Mouse (Mus musculus) neural tube, embryonic 12.5 days (tissue): ENCODE results near the gene Gipc3. TPM values are rescaled to one million over a fixed set of nuclear protein-coding genes. Genes with fewer than 3 reads are reported as not detected.

Experiments used
- ATAC-seq: fragments of 200-750 bp; cut with Nextera tagmentation; 2 replicates; pipeline ENCODE4 v1.8.0; 2017; ENCODE audit warnings: low read depth, mild to moderate bottlenecking, moderate TSS enrichment, moderate library complexity; ENCODE audit not compliant: low FRiP score
- H3K27ac ChIP-seq: fragments of 300-500 bp; sonication (generic); 2 replicates; pipeline ENCODE4 v1.5.1; 2016
- H3K27me3 ChIP-seq: fragments of 300-500 bp; sonication (generic); replicated peaks from 2 replicates; pipeline ENCODE4 v1.6.1; 2016; ENCODE audit warnings: mild to moderate bottlenecking
- H3K36me3 ChIP-seq: fragments of 300-500 bp; sonication (generic); 2 replicates; pipeline ENCODE4 v1.6.1; 2016; ENCODE audit warnings: mild to moderate bottlenecking
- H3K4me1 ChIP-seq: fragments of 300-500 bp; sonication (generic); 2 replicates; pipeline ENCODE4 v1.6.1; 2016
- H3K4me2 ChIP-seq: fragments of 300-500 bp; sonication (generic); replicated peaks from 2 replicates; pipeline ENCODE4 v1.6.1; 2016; ENCODE audit warnings: mild to moderate bottlenecking
- H3K4me3 ChIP-seq: fragments of 300-500 bp; sonication (generic); 2 replicates; pipeline ENCODE4 v1.5.1; 2016
- H3K9ac ChIP-seq: fragments of 300-500 bp; sonication (generic); 2 replicates; pipeline ENCODE4 v1.6.1; 2016; ENCODE audit warnings: mild to moderate bottlenecking
- H3K9me3 ChIP-seq: fragments of 300-500 bp; sonication (generic); 2 replicates; pipeline ENCODE4 v1.6.1; 2016; ENCODE audit warnings: mild to moderate bottlenecking
- WGBS: fragments of 180-500 bp; shearing (Covaris S2); methylation state at CpG from one replicate; pipeline ENCODE4 v1.1.7; 2016; 5-methylcytosine and 5-hydroxymethylcytosine counted together
- microRNA-seq: library from miRNA; unstranded; fragments of <30 nt; microRNA quantifications from one replicate; pipeline ENCODE4, GENCODE M21; 2017
- polyA plus RNA-seq: library from polyadenylated mRNA; unstranded; fragments of >200 nt; fragmentation: Nextera tagmentation; extraction: Ambion mirVana; gene quantifications from 2 replicates; pipeline ENCODE4 v1.2.1, GENCODE M21; 2016

Gene Gipc3
- polyA plus RNA-seq, 1 experiment from 2014 or later, result not detected

GRCm38 (mm10) chr10:81291511-81292104, 51.5 kb downstream of the Gipc3 start, which contains the start of gene Tjp3:
Gene Tjp3, minus strand, starts transcription at chr10:81291581.
- Histone ChIP-seq H3K27me3 (peaks cover 18% of the 10 kb centered on the region), H3K4me3 (no peak within 1 kb of the TSS), H3K4me2 (peak within 1 kb of the TSS; percentile 5; the same call in 1 of the 2 replicates), H3K9me3 (no peaks in the 10 kb centered on the region), H3K4me1 (peaks cover 26% of the 10 kb centered on the region), H3K36me3 (peaks cover 3% of the 10 kb centered on the region; the same call in 1 of the 2 replicates), H3K9ac (no peak within 1 kb of the TSS), H3K27ac (no peak within 1 kb of the TSS)
- 76% methylated on average over 9 of the region's 9 CpGs for WGBS
- no peak for ATAC-seq

DNA sequence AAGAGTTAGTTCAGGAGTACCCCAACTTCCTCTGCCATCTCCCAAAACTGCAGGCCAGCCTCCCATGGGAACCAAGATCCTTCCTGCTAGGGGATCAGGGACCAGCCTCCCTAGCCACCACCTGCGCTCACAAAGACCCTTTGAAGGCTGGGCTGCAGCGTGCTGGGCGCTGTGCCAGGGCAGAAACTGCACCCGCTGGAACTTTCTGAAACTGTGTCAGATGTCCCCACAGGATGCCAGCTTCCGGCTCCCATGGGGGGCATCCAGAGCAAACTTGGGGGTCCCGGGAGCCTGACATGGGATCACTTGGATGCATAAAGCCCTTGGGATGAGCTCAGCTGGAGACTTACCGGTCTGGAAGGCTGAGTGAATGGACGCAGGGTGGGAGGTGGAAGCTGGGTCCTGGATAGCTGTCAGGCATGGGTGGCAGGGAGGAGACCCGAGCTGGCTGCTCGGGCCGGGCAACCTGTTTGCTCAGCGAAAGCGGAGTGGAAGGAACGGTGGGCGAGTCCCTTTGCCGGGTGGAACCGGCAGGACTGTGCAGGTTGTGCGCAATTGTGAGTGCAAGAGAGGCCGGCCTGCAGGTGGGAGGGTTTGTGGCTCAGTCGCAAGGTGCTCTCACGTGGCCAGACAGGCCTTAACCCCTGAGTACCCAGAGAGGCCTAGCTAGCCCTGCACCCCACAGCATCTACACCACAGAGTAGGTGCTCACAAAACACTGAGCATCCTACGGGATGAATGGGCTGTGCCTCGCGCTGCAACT, 52.2 kb downstream of the Gipc3 start:
- H3K27me3 ChIP-seq, result peaks cover 18% of the 10 kb centered on the region
- H3K4me3 ChIP-seq, result no peak overlapping the region
- ATAC-seq, result no peak
- H3K4me2 ChIP-seq, result peak overlapping the region; percentile 5; the same call in 1 of the 2 replicates
- no peaks in the 10 kb centered on the region for H3K9me3 ChIP-seq
- H3K36me3 ChIP-seq, result no peaks in the 10 kb centered on the region
- WGBS, result 19% methylated on average over 24 of the region's 24 CpGs
- H3K4me1 ChIP-seq, result peaks cover 26% of the 10 kb centered on the region
- no peak overlapping the region for H3K9ac ChIP-seq
- no peak overlapping the region for H3K27ac ChIP-seq

DNA sequence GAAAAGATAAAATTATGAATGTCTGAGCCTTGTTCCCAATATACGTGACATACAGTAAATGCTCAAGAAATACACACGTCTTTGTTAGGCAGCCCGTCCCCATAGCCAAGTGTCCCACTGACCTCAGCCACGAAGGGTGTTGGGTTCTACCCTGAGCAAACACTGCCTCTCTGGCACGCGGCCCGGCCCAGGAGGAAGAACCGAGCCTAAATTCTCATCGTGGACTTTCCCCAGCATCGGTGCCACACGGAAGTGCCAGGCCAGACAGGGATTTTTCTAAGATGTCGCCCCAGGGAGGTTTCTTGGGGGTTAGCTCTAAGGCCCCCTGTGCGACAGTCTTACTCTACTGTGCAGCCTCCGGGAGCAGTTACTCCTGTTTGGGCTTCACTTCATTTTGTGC, 53.3 kb downstream of the Gipc3 start:
- peaks cover 26% of the 10 kb centered on the region for H3K27me3 ChIP-seq
- 64% methylated on average over 14 of the region's 14 CpGs for WGBS

DNA sequence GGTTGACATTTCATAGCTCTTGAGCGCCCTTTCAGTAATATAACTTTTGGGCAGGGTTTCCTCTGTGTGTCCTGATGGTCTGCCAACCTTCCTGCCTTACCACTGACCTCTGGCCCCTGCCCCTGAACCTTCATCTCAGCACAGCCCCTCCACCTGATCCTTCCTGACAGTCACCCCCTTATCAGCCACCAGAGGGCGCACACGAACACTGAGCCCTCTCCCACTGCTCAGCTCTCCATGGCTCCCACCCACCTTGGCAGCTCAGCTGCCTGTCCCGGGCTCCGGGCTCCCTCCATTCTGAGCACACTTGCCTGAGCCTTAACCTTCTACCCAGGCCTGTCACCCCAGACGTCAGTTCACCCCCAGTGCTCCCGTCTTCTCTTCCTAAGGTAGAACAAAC, 53.8 kb downstream of the Gipc3 start:
- Histone ChIP-seq H3K27me3 (peaks cover 31% of the 10 kb centered on the region), H3K9me3 (no peaks in the 10 kb centered on the region), H3K4me1 (peaks cover 19% of the 10 kb centered on the region), H3K27ac (no peak overlapping the region), H3K4me3 (no peak overlapping the region), H3K9ac (no peak overlapping the region), H3K4me2 (no peak overlapping the region), H3K36me3 (no peaks in the 10 kb centered on the region)
- 4% methylated on average over 7 of the region's 7 CpGs for WGBS
- no peak for ATAC-seq

More for the DNA sequence above, 53.3 kb downstream of the Gipc3 start:
- no peak for ATAC-seq
- Histone ChIP-seq H3K9ac (no peak overlapping the region), H3K4me2 (no peak overlapping the region), H3K4me3 (no peak overlapping the region), H3K9me3 (no peaks in the 10 kb centered on the region), H3K36me3 (no peaks in the 10 kb centered on the region), H3K4me1 (peaks cover 24% of the 10 kb centered on the region), H3K27ac (no peak overlapping the region)

DNA sequence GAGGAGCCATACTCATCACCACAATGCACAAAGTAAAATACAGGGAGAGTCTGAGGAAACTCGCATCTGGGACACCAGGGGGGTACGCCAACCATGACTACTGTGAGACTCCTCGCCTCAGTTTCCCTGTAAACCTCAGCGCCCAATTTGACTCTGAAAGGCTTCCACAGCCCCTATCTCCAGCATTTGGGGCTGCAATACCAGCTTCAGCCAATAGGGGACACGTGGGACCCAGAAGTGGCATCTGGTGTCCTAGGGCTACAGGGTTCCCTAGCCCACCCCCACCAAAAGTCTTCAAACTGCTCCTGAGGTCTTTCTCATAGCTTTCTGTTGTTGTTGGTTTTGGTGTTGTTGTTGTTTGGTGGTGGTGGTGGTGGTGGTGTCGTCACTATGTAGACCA, 54.5 kb downstream of the Gipc3 start:
- Histone ChIP-seq H3K4me3 (no peak overlapping the region), H3K4me1 (peaks cover 12% of the 10 kb centered on the region), H3K27me3 (peaks cover 38% of the 10 kb centered on the region), H3K36me3 (no peaks in the 10 kb centered on the region), H3K4me2 (no peak overlapping the region), H3K9ac (no peak overlapping the region), H3K9me3 (no peaks in the 10 kb centered on the region), H3K27ac (no peak overlapping the region)
- no peak for ATAC-seq
- WGBS, result 46% methylated on average over 6 of the region's 6 CpGs

DNA sequence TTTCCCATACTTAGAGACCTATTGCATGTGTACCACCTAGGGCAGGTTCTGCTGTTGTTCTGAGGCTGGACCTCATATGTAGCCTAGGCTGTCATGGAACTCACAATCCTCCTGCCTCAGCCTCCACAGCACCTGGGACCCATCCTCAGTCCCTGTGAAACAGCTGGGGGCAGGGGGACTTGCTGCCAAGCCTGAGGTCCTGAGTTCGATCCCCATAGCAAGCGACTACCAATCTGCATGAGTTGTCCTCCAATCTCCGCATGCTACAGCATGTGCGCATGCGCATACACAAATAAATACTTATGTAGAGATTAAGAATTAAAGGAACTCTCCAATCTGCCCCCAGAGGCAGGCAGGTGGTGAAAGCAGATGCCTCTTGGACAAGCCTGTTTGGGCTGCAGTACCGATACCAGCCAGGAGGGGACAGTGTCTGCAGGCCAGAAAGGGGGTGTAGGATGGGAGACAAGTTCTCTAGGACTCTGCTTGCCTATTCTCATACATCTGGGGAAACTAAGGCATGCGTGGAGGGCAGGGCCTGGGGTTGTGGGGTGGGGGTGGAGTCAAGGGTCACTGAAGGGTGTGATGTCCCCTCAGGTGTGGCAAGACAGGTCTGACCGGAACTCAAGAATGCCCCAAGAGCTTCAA, 55.4 kb downstream of the Gipc3 start:
- H3K9me3 ChIP-seq, result no peaks in the 10 kb centered on the region
- no peak for ATAC-seq
- no peak overlapping the region for H3K9ac ChIP-seq
- H3K4me3 ChIP-seq, result no peak overlapping the region
- peaks cover 47% of the 10 kb centered on the region for H3K27me3 ChIP-seq
- H3K36me3 ChIP-seq, result no peaks in the 10 kb centered on the region
- H3K4me1 ChIP-seq, result peaks cover 10% of the 10 kb centered on the region
- no peak overlapping the region for H3K27ac ChIP-seq
- H3K4me2 ChIP-seq, result no peak overlapping the region
- 62% methylated on average over 8 of the region's 8 CpGs for WGBS

DNA sequence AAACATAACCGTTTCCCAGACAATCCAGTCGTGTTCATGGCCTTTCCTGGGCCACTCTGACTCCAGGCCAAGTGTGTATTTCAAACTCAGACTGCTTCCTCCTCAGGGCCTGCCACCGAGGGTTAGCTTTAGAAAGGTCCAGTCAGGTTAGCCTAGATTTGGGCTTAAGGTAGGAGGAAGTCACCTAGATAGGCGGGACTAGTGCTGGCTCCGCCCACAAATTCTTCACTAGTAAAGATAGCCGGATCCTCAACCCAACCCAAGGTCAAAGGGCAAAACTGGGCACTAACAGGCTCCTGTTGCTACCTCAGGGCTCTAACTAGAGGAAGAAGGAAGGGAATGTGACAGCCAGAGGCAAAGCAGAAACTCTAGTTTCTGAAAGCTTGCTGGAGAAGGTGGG, 56.5 kb downstream of the Gipc3 start:
- H3K9me3 ChIP-seq, result no peaks in the 10 kb centered on the region
- peaks cover 47% of the 10 kb centered on the region for H3K27me3 ChIP-seq
- no peak overlapping the region for H3K27ac ChIP-seq
- no peaks in the 10 kb centered on the region for H3K36me3 ChIP-seq
- 48% methylated on average over 6 of the region's 6 CpGs for WGBS
- H3K9ac ChIP-seq, result no peak overlapping the region
- H3K4me2 ChIP-seq, result no peak overlapping the region
- no peak overlapping the region for H3K4me3 ChIP-seq
- ATAC-seq, result no peak
- peaks cover 10% of the 10 kb centered on the region for H3K4me1 ChIP-seq

DNA sequence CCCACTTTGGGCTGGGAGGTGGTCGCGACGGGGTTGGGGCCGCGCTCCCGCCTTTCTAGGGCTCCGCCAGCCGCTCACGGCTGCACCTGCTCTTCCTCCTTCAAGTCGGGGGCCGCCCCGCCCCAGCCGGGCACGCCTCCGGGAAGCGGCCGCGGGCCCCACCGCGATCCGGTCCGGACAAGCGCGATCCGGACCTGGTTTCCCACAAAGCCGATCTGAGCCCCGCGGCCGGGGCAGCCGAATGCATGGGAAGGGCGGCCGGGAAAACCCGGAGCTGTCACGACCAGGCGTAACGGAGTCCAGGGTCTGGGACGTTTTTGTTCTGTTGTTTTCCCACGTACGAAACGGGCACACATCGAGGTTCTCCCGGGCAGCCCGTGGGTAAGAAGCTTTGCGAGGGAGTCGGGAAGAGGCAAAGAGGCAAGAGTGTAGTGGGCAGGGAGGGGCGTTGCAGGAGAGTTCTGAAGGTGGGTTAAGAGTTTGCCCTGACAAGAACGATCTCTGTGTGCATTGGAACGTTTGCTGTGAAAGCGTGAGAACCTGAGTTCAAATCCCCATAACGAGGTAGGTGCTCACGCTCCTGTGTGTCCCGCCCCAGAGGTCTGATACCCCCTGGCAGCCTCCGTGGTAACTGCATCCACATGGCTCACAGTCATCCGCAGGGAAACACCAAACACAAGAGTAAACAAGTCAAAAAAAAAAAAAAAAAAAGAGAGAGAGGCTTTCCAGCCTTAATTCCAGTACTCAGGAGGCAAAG, 57.2 kb downstream of the Gipc3 start:
- WGBS, result 2% methylated on average over 54 of the region's 54 CpGs
- peaks cover 41% of the 10 kb centered on the region for H3K27me3 ChIP-seq
- peak overlapping the region; percentile 42 for H3K4me3 ChIP-seq
- peak; percentile 61 for ATAC-seq
- H3K36me3 ChIP-seq, result no peaks in the 10 kb centered on the region
- peaks cover 7% of the 10 kb centered on the region for H3K4me1 ChIP-seq
- H3K27ac ChIP-seq, result no peak overlapping the region
- H3K4me2 ChIP-seq, result peak overlapping the region; percentile 69
- H3K9me3 ChIP-seq, result no peaks in the 10 kb centered on the region
- H3K9ac ChIP-seq, result peak overlapping the region; percentile 54

Small RNA genes lying within 50 kb of the gene (microRNA-seq; reads per million reads assigned to microRNA genes)
- not detected for gene Mir6913

Other genes starting within 250 kb of the Gipc3 start
- 0.08 and 0.51 TPM in 2 replicates for gene Creb3l3, start 244.4 kb downstream of the Gipc3 start, polyA plus RNA-seq
- 230 and 232 TPM in 2 replicates for gene Map2k2, start 237.4 kb downstream of the Gipc3 start, polyA plus RNA-seq
- gene Zbtb7a, start 208.0 kb downstream of the Gipc3 start, polyA plus RNA-seq, result 15.6 and 17.5 TPM in 2 replicates
- gene Pias4, start 175.3 kb downstream of the Gipc3 start, polyA plus RNA-seq, result 67.6 and 70.6 TPM in 2 replicates
- 515 and 520 TPM in 2 replicates for gene Eef2, start 166.6 kb downstream of the Gipc3 start, polyA plus RNA-seq
- gene Dapk3, start 160.3 kb downstream of the Gipc3 start, polyA plus RNA-seq, result 87.7 and 88.4 TPM in 2 replicates
- not detected in 2 replicates for gene 4930442H23Rik, start 159.4 kb downstream of the Gipc3 start, polyA plus RNA-seq
- gene Nmrk2, start 141.2 kb downstream of the Gipc3 start, polyA plus RNA-seq, result 0.14 TPM in 1 of 2 replicates, not detected in the other
- gene Atcay, start 112.4 kb downstream of the Gipc3 start, polyA plus RNA-seq, result 34.0 and 43.6 TPM in 2 replicates
- gene Zfr2, start 110.1 kb downstream of the Gipc3 start, polyA plus RNA-seq, result 16.0 and 18.2 TPM in 2 replicates
- 5.1 and 6.2 TPM in 2 replicates for gene Matk, start 90.3 kb downstream of the Gipc3 start, polyA plus RNA-seq
- 157 and 176 TPM in 2 replicates for gene Mrpl54, start 76.3 kb downstream of the Gipc3 start, polyA plus RNA-seq
- gene Apba3, start 76.3 kb downstream of the Gipc3 start, polyA plus RNA-seq, result 35.9 and 36.4 TPM in 2 replicates
- gene Tjp3, start 51.7 kb downstream of the Gipc3 start, polyA plus RNA-seq, result 3.9 and 4.6 TPM in 2 replicates
- 89.7 and 99.3 TPM in 2 replicates for gene Pip5k1c, start 50.3 kb downstream of the Gipc3 start, polyA plus RNA-seq
- gene Cactin, start 22.2 kb downstream of the Gipc3 start, polyA plus RNA-seq, result 54.1 and 54.9 TPM in 2 replicates
- 3.8 and 4.7 TPM in 2 replicates for gene Tbxa2r, start 14.5 kb downstream of the Gipc3 start, polyA plus RNA-seq
- gene Hmg20b, start 7.2 kb upstream of the Gipc3 start, polyA plus RNA-seq, result 95.6 TPM in 2 replicates
- gene Mfsd12, start 14.2 kb upstream of the Gipc3 start, polyA plus RNA-seq, result 16.0 and 16.8 TPM in 2 replicates
- gene 4930404N11Rik, start 22.6 kb upstream of the Gipc3 start, polyA plus RNA-seq, result 0.80 and 1.1 TPM in 2 replicates
- gene Fzr1, start 35.2 kb upstream of the Gipc3 start, polyA plus RNA-seq, result 136 and 138 TPM in 2 replicates
- gene Dohh, start 41.2 kb upstream of the Gipc3 start, polyA plus RNA-seq, result 75.6 and 77.9 TPM in 2 replicates
- 5.0 and 5.3 TPM in 2 replicates for gene Gm48551, start 41.2 kb upstream of the Gipc3 start, polyA plus RNA-seq
- 2.3 and 2.5 TPM in 2 replicates for gene Gm48552, start 45.7 kb upstream of the Gipc3 start, polyA plus RNA-seq
- 2.1 and 2.7 TPM in 2 replicates for gene Smim24, start 49.8 kb upstream of the Gipc3 start, polyA plus RNA-seq
- 21.7 and 22.2 TPM in 2 replicates for gene Nfic, start 112.4 kb upstream of the Gipc3 start, polyA plus RNA-seq
- 32.3 and 33.0 TPM in 2 replicates for gene Celf5, start 139.4 kb upstream of the Gipc3 start, polyA plus RNA-seq
- 73.2 and 78.4 TPM in 2 replicates for gene Ncln, start 153.1 kb upstream of the Gipc3 start, polyA plus RNA-seq
- 0.51 and 0.56 TPM in 2 replicates for gene S1pr4, start 156.9 kb upstream of the Gipc3 start, polyA plus RNA-seq
- 0.81 and 1.2 TPM in 2 replicates for gene Gna15, start 181.0 kb upstream of the Gipc3 start, polyA plus RNA-seq
- gene Gna11, start 201.9 kb upstream of the Gipc3 start, polyA plus RNA-seq, result 77.6 and 78.3 TPM in 2 replicates
- 547 and 569 TPM in 2 replicates for gene Aes, start 216.2 kb upstream of the Gipc3 start, polyA plus RNA-seq
- 18.1 and 19.6 TPM in 2 replicates for gene Tle2, start 231.3 kb upstream of the Gipc3 start, polyA plus RNA-seq